Mouse (Mus musculus): Measurements from ENCODE around the gene Brox. TPM values are rescaled to one million over a fixed set of nuclear protein-coding genes. Genes with fewer than 3 reads are reported as not detected.
"Not testable (repeated sequence)": the region's sequence is repeated elsewhere in the genome, so short reads cannot be mapped to it uniquely, and the experiment has no call there.

The Brox gene
- 56.5 and 60.9 TPM in 2 replicates for polyA plus RNA-seq (2014; fragmentation: Nextera tagmentation; extraction: Ambion mirVana)

GRCm38 (mm10) chr1:183296877-183297383 lies at the start of gene Brox:
Gene Brox, minus strand, starts transcription at chr1:183297269.
- Histone ChIP-seq H3K27me3 (ENCODE audit: control insufficient read depth, insufficient read depth, low read length) (no peaks in the 10 kb centered on the region), H3K4me2 (ENCODE audit: low read depth, low read length, severe bottlenecking) (peak within 1 kb of the TSS; percentile 53), H3K4me1 (replicated peaks; ENCODE audit: control insufficient read depth, insufficient read depth, low read length) (no peaks in the 10 kb centered on the region), H3K27ac (ENCODE audit: low read depth, low read length) (no peak within 1 kb of the TSS), H3K4me3 (ENCODE audit: low read depth, low read length) (peak within 1 kb of the TSS; percentile 45), H3K9ac (ENCODE audit: low read length) (peak within 1 kb of the TSS; percentile 47), H3K9me3 (ENCODE audit: control insufficient read depth, low read length) (no peaks in the 10 kb centered on the region), H3K36me3 (ENCODE audit: control insufficient read depth, insufficient read depth, low read length) (no peaks in the 10 kb centered on the region)
- ATAC-seq (replicated peaks; ENCODE audit: low FRiP score) (peak; percentile 92), DNase-seq (ENCODE audit: low spot score) (peak; percentile 96)
- under 1% methylated on average over 39 of the region's 39 CpGs for WGBS

GRCm38 (mm10) chr1:183345817-183346195 lies 48.7 kb upstream of the Brox start:
- ATAC-seq (replicated peaks; ENCODE audit: low FRiP score) (no peak; the same call in 1 of the 2 replicates), DNase-seq (ENCODE audit: low spot score) (no peak)
- Histone ChIP-seq H3K36me3 (ENCODE audit: control insufficient read depth, insufficient read depth, low read length) (peaks cover 2% of the 10 kb centered on the region; the same call in 1 of the 2 replicates), H3K27ac (ENCODE audit: low read depth, low read length) (no peak overlapping the region; the same call in 1 of the 2 replicates), H3K9me3 (ENCODE audit: control insufficient read depth, low read length) (no peaks in the 10 kb centered on the region), H3K27me3 (ENCODE audit: control insufficient read depth, insufficient read depth, low read length) (no peaks in the 10 kb centered on the region), H3K4me1 (replicated peaks; ENCODE audit: control insufficient read depth, insufficient read depth, low read length) (no peaks in the 10 kb centered on the region; the same call in 1 of the 2 replicates), H3K4me2 (ENCODE audit: low read depth, low read length, severe bottlenecking) (peak overlapping the region; percentile 89), H3K9ac (ENCODE audit: low read length) (peak overlapping the region; percentile 83), H3K4me3 (ENCODE audit: low read depth, low read length) (peak overlapping the region; percentile 85)
- WGBS, result 10% methylated on average over 10 of the region's 10 CpGs

GRCm38 (mm10) chr1:183344886-183345816 lies 48.1 kb upstream of the Brox start:
- Histone ChIP-seq H3K9me3 (ENCODE audit: control insufficient read depth, low read length) (no peaks in the 10 kb centered on the region), H3K4me1 (replicated peaks; ENCODE audit: control insufficient read depth, insufficient read depth, low read length) (no peaks in the 10 kb centered on the region; the same call in 1 of the 2 replicates), H3K9ac (ENCODE audit: low read length) (peak overlapping the region; percentile 83), H3K36me3 (ENCODE audit: control insufficient read depth, insufficient read depth, low read length) (no peaks in the 10 kb centered on the region; the same call in 1 of the 2 replicates), H3K4me2 (ENCODE audit: low read depth, low read length, severe bottlenecking) (peak overlapping the region; percentile 89), H3K27ac (ENCODE audit: low read depth, low read length) (peak overlapping the region; percentile 25; the same call in 1 of the 2 replicates), H3K27me3 (ENCODE audit: control insufficient read depth, insufficient read depth, low read length) (no peaks in the 10 kb centered on the region), H3K4me3 (ENCODE audit: low read depth, low read length) (peak overlapping the region; percentile 85)
- under 1% methylated on average over 72 of the region's 72 CpGs for WGBS
- DNase-seq (ENCODE audit: low spot score) (peak; percentile 93), ATAC-seq (replicated peaks; ENCODE audit: low FRiP score) (peak; percentile 97)

GRCm38 (mm10) chr1:183342902-183343301 lies 45.8 kb upstream of the Brox start:
- not testable (repeated sequence) for H3K27ac ChIP-seq (ENCODE audit: low read depth, low read length); H3K27me3 ChIP-seq (ENCODE audit: control insufficient read depth, insufficient read depth, low read length); H3K4me3 ChIP-seq (ENCODE audit: low read depth, low read length); ATAC-seq (replicated peaks; ENCODE audit: low FRiP score); H3K9me3 ChIP-seq (ENCODE audit: control insufficient read depth, low read length); H3K9ac ChIP-seq (ENCODE audit: low read length); H3K4me1 ChIP-seq (replicated peaks; ENCODE audit: control insufficient read depth, insufficient read depth, low read length); DNase-seq (ENCODE audit: low spot score); H3K36me3 ChIP-seq (ENCODE audit: control insufficient read depth, insufficient read depth, low read length); H3K4me2 ChIP-seq (ENCODE audit: low read depth, low read length, severe bottlenecking)
- 100% methylated on average over 1 of the region's 1 CpGs for WGBS

GRCm38 (mm10) chr1:183327171-183327570 lies 30.1 kb upstream of the Brox start:
- H3K9me3 ChIP-seq (ENCODE audit: control insufficient read depth, low read length), result no peaks in the 10 kb centered on the region
- H3K4me2 ChIP-seq (ENCODE audit: low read depth, low read length, severe bottlenecking), result no peak overlapping the region
- H3K27me3 ChIP-seq (ENCODE audit: control insufficient read depth, insufficient read depth, low read length), result no peaks in the 10 kb centered on the region
- H3K27ac ChIP-seq (ENCODE audit: low read depth, low read length), result no peak overlapping the region
- no peak for ATAC-seq (replicated peaks; ENCODE audit: low FRiP score)
- H3K9ac ChIP-seq (ENCODE audit: low read length), result no peak overlapping the region
- WGBS, result 94% methylated on average over 8 of the region's 8 CpGs
- no peak overlapping the region for H3K4me3 ChIP-seq (ENCODE audit: low read depth, low read length)
- DNase-seq (ENCODE audit: low spot score), result no peak
- H3K4me1 ChIP-seq (replicated peaks; ENCODE audit: control insufficient read depth, insufficient read depth, low read length), result no peaks in the 10 kb centered on the region
- peaks cover 29% of the 10 kb centered on the region for H3K36me3 ChIP-seq (ENCODE audit: control insufficient read depth, insufficient read depth, low read length)

GRCm38 (mm10) chr1:183324433-183324832 lies 27.4 kb upstream of the Brox start:
- Histone ChIP-seq H3K27me3 (ENCODE audit: control insufficient read depth, insufficient read depth, low read length) (no peaks in the 10 kb centered on the region), H3K4me1 (replicated peaks; ENCODE audit: control insufficient read depth, insufficient read depth, low read length) (no peaks in the 10 kb centered on the region), H3K36me3 (ENCODE audit: control insufficient read depth, insufficient read depth, low read length) (peaks cover 17% of the 10 kb centered on the region), H3K9me3 (ENCODE audit: control insufficient read depth, low read length) (no peaks in the 10 kb centered on the region), H3K4me2 (ENCODE audit: low read depth, low read length, severe bottlenecking) (no peak overlapping the region), H3K4me3 (ENCODE audit: low read depth, low read length) (no peak overlapping the region), H3K27ac (ENCODE audit: low read depth, low read length) (no peak overlapping the region), H3K9ac (ENCODE audit: low read length) (no peak overlapping the region)
- WGBS, result 95% methylated on average over 6 of the region's 6 CpGs
- ATAC-seq (replicated peaks; ENCODE audit: low FRiP score), result no peak
- no peak for DNase-seq (ENCODE audit: low spot score)

- Histone ChIP-seq H3K4me1 (replicated peaks; ENCODE audit: control insufficient read depth, insufficient read depth, low read length) (no peaks in the 10 kb centered on the region), H3K27ac (ENCODE audit: low read depth, low read length) (no peak overlapping the region), H3K4me3 (ENCODE audit: low read depth, low read length) (no peak overlapping the region), H3K9me3 (ENCODE audit: control insufficient read depth, low read length) (no peaks in the 10 kb centered on the region), H3K36me3 (ENCODE audit: control insufficient read depth, insufficient read depth, low read length) (peaks cover 15% of the 10 kb centered on the region), H3K27me3 (ENCODE audit: control insufficient read depth, insufficient read depth, low read length) (no peaks in the 10 kb centered on the region), H3K9ac (ENCODE audit: low read length) (no peak overlapping the region), H3K4me2 (ENCODE audit: low read depth, low read length, severe bottlenecking) (no peak overlapping the region)
- 93% methylated on average over 2 of the region's 2 CpGs for WGBS
- ATAC-seq (replicated peaks; ENCODE audit: low FRiP score) (no peak), DNase-seq (ENCODE audit: low spot score) (no peak)
These were observed 26.9 kb upstream of the Brox start for GRCm38 (mm10) chr1:183323923-183324322.

GRCm38 (mm10) chr1:183322496-183322895 lies 25.4 kb upstream of the Brox start:
- 88% methylated on average over 5 of the region's 5 CpGs for WGBS
- not testable (repeated sequence) for DNase-seq (ENCODE audit: low spot score); H3K27ac ChIP-seq (ENCODE audit: low read depth, low read length); H3K4me1 ChIP-seq (replicated peaks; ENCODE audit: control insufficient read depth, insufficient read depth, low read length); H3K4me3 ChIP-seq (ENCODE audit: low read depth, low read length); H3K4me2 ChIP-seq (ENCODE audit: low read depth, low read length, severe bottlenecking); H3K9me3 ChIP-seq (ENCODE audit: control insufficient read depth, low read length); H3K9ac ChIP-seq (ENCODE audit: low read length); H3K27me3 ChIP-seq (ENCODE audit: control insufficient read depth, insufficient read depth, low read length); ATAC-seq (replicated peaks; ENCODE audit: low FRiP score)
- peaks cover 14% of the 10 kb centered on the region for H3K36me3 ChIP-seq (ENCODE audit: control insufficient read depth, insufficient read depth, low read length)

Data from forebrain, embryonic 11.5 days (tissue).